Mouse (Mus musculus) brain, embryonic 14.5 days (tissue): ENCODE measurements around the gene C1qtnf2.

Source experiments
- CTCF ChIP-seq: fragments of 200-500 bp; IDR thresholded peaks from 2 replicates; pipeline ENCODE4 v1.5.1; 2012; ENCODE audit warnings: inconsistent platforms, mild to moderate bottlenecking, moderate library complexity, borderline replicate concordance; ENCODE audit not compliant: insufficient read depth, insufficient read length; ENCODE audit errors: extremely low read depth
- POLR2A ChIP-seq: fragments of 200-500 bp; IDR thresholded peaks from 2 replicates; pipeline ENCODE4 v1.6.1; 2012; ENCODE audit warnings: mild to moderate bottlenecking, inconsistent platforms, borderline replicate concordance; ENCODE audit not compliant: poor library complexity, insufficient read depth, insufficient read length, severe bottlenecking; ENCODE audit errors: extremely low read depth

- no peak for TF ChIP-seq CTCF
- TF ChIP-seq POLR2A: no peak
These were observed 31.1 kb downstream of the C1qtnf2 start for GRCm38 (mm10) chr11:43505188-43505587.
